Mouse (Mus musculus) liver, embryonic 14.5 days (tissue): Measurements from ENCODE around the gene Rnf150.

ENCODE experiments used
- CTCF ChIP-seq: IDR thresholded peaks from 2 replicates; pipeline ENCODE4 v1.5.1; 2016; ENCODE audit warnings: antibody characterized with exemption, low read depth, control low read depth
- EP300 ChIP-seq: IDR thresholded peaks from 2 replicates; pipeline ENCODE4 v1.6.1; 2016; ENCODE audit warnings: antibody characterized with exemption, low read depth

- TF ChIP-seq CTCF, result no peak
- no peak for TF ChIP-seq EP300
Measured at GRCm38 (mm10) chr8:83103968-83104367, 240.8 kb downstream of the Rnf150 start.
